Mouse (Mus musculus): ENCODE measurements around the gene Pdzd8.
A peak's percentile ranks its signal among the peaks of the same experiment; 100 is the strongest.

The Pdzd8 gene

DNA sequence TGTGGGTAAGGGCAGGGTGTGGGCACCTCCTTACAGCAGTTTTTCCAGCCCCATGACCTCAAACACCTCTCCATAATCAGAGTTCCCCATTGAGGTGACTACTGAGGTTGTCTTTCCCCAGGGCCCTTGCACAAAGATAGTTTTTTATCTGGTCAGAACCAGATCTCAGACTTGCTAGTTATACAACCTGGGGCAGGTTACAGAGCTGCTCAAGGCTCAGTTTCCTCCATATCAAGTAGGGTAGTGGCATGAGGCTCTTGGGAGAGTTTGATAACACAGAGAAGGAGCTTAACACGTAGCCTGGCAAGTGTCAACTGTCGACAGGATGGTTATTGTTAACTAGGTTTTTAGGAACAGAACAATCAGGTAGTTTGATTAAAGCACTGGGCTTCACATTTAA lies 9.3 kb upstream of the Pdzd8 start:
- DNase-seq (ENCODE audit: low spot score): no peak

GRCm38 (mm10) chr19:59352760-59353159 lies 7.2 kb upstream of the Pdzd8 start:
- DNase-seq (ENCODE audit: low spot score): no peak

- no peak for DNase-seq (ENCODE audit: low spot score)
These were observed 5.7 kb upstream of the Pdzd8 start for GRCm38 (mm10) chr19:59351151-59351889.

DNA sequence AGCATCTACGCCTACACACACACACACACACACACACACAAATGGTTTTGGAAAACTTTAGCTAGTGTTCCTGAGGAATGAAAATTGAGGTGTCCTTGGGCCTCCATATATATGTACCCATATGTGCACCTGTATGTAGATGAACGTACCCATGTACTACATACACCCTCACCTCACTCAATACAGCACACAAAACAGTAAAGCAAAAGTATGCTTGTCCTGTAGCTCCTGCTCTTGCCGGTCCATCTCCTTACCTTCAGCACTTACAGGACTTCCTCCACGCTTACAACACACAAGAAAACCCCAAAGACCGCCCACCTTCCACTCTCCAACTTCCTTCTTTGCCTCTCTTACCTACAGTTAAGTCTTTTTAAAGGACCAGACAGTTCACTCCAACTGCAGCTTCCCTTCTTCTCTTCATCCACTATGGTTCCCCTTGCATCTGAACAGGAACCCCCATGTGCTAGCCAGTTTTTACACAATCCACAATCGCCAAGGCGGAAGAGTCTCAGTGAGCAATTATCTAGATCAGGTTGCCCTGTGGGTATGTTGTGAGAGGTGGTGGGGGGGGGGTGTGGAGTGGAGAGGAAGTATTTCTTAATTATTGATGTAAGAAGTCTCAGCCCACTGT lies 4.8 kb upstream of the Pdzd8 start:
- no peak for DNase-seq (ENCODE audit: low spot score)

GRCm38 (mm10) chr19:59349329-59349960 lies 3.9 kb upstream of the Pdzd8 start:
- no peak for DNase-seq (ENCODE audit: low spot score)

DNA sequence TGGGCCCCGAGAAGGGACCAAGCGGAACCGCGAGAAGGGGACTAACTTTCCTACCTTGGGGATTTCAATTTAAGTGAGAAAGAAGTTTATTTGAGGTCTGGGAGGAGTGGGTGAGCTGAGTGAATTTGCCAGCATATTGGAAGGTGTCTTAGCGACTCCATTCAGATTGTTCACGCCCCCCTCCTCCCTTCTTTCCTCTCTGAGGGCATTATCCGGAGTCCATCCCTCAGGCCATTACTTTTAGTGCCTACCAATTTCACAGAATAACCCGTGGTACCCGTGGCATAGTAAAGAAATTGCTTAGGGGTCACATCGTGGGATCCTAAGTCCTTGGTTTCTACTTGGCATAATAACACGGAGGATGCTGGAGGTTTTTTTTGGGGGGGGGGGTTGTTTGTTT lies 745 bp upstream of the Pdzd8 start:
- no peak for DNase-seq (ENCODE audit: low spot score)

DNA sequence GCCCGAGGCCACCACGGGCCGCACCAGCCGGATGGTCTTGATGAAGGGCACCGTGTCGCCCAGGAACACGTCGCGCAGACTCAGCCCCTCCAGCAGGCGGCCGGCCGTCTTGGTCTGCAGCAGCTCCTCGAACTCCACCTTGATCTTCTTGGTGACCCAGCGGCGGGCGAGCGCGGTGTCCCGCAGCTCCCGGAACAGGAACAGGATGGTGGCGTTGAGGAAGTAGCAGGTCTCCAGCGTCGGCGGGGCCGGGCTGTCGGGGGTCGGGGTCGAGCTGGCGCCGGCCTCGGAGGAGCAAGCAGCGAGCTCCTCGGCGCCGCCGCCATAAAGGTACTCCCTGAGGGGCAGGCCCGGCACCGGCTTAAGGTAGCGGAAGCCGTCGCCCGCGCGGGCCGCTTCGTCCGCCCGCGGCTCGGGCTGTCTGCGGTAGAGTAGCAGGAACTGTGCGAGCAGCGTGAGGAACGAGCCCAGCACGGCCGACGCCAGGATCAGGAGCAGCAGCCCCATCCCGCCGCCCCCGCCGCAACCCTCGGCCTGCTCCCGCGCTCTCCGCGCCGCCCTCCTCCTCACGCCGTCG lies 411 bp downstream of the Pdzd8 start:
- DNase-seq (ENCODE audit: low spot score): no peak

DNA sequence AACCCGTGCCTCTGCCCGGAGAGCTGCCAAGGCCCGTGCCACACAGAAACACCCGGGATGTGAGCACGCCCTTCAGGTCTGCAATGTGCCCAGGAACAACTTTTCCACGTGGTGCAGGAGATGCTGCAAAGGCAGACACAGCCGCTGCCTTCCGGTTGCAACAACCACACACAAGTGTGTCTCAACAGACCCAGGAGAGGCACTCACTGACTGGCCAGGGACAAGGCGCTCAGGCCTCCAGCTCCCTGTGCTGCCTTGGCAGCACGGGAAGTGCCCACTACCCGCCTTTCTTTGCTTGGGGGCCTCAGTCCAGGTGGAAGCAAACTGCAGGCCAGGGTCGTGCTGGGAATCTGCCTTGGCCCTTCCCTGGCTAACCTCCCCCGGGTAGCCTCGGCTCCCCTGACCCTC lies 1.3 kb downstream of the Pdzd8 start:
- DNase-seq (ENCODE audit: low spot score): no peak

DNA sequence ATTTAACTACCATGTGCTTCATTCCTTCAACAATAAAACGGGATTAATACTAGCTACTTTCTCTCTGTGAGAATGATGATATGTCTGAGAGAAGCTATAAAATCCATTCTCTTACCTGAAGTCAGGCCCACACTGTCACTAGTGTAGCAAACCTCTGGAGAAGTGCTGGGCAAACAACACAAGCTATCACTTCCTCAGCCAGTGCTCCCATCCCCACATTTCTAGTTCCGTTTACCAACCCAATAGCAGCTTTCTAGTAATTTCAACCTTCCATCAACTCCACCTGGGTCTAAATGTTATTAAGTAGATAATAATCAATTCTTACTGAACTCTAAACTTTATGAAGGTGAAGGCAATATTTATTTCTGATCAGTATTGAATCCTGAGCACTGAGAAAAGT lies 2.6 kb downstream of the Pdzd8 start:
- DNase-seq (ENCODE audit: low spot score): no peak

- no peak for DNase-seq (ENCODE audit: low spot score)
These were observed 5.7 kb downstream of the Pdzd8 start for GRCm38 (mm10) chr19:59339908-59340307.

- no peak for DNase-seq (ENCODE audit: low spot score)
These were observed 7.5 kb downstream of the Pdzd8 start for GRCm38 (mm10) chr19:59337872-59338681.

- DNase-seq (ENCODE audit: low spot score): no peak
These were observed 8.9 kb downstream of the Pdzd8 start for GRCm38 (mm10) chr19:59336655-59337054.

DNA sequence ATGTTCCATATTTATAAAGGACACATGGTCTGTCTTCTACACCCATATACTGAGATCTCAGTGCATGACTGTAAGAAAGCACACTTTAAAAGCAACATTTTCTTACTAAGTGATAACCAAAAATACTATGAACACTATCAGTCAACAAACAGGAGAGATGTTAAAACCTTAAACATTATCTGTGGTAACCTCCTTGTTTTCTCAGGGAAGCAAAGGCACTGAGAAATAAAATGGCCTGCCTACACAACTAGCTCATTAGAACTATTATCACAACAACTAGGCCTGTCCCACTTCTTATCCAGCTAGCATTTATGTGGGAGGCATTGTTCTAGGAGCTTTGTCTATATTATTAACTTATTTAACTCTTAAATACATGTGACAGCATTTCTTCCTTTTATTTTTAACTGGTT lies 14.8 kb downstream of the Pdzd8 start:
- no peak for DNase-seq (ENCODE audit: low spot score)

DNA sequence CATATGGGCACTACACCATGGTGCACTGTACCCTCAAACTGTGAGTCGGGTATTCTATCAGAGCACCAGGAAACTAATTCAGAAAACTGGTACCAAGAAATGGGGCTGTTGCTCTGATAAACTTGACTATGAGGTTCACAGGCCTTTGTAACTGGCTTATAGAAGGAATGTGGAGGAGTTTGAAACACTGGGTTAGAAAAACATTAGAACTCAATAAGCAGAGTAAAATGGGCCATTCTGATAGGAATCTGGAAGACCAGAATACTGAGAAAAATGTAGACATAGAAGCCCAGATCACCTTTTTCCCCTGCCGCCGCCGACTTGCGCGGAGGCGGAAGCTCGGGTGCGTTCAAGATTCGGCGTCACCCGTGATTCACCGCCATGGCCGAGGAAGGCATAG lies 23.6 kb downstream of the Pdzd8 start, which contains the start of gene Rps12-ps3:
Gene Rps12-ps3 (plus strand): TSS at position 301 of the 400 bp plus-strand sequence.
- no peak for DNase-seq (ENCODE audit: low spot score)

DNA sequence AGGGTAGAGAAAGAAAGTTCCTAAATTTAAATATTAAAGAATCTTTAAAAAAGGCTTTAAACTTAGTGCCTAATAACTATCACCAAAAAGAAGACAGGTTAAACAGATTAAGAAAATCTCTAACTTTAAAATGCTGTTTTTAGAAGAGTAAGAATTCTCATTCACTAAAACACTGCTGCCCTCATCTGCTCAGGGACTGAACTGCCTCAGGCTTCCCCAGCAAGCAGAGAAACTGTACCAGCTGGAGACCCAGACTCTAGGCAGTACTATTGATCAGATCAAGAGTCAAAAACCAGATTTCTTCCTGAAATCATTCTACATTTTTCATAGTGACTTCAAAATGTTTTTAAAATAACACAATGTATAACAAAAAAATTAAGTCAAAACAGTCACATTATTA lies 29.0 kb downstream of the Pdzd8 start:
- DNase-seq (ENCODE audit: low spot score): peak; percentile 27

DNA sequence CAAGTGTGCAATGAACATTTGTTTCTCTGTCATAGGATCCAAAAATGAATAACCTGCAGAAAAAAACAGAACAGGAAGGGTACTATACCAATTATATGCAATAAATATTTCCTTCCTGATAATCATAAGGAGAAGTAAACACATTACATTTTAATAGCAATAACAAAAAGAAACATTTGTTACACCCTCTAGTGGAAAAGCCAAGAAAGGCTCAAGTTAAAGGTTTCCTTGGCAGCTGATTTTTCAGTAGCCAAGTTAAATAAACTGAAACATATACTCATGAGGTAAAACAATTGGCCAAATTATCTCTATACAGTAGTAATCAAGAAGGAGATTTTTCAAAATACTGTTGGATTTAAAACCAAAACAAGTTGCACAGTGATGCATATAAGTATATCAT lies 30.3 kb downstream of the Pdzd8 start:
- DNase-seq (ENCODE audit: low spot score): no peak

DNA sequence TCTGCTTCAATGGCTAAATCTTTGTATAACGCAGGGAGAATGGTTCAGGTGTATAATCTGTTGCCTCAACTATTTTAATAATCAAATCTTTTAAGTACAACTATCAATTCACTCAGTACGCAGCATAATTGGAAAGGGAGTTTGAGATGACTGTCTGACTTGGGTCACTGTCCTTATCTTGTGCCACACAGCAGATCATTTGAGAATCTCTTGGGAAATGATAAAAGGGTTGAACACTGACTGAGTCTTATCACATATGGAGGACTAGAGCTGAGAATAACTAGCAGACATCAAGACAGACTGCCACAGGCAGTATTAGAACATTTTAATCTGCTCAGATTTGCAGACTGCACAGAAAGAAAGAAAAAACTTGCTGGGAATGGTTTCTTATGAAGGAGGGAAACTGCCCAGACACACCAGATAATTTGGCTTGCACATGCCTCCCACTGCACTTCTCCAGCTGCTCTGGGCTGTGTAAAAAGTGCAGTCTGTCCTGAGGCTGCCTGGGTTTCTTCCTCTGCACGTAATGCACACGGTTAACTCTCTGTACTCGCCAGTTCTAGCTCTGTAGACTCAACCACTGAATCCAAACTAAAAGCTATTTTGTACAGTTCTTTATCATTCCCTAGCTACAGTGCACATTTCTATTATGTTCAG lies 53.3 kb downstream of the Pdzd8 start:
- DNase-seq (ENCODE audit: low spot score): no peak

DNA sequence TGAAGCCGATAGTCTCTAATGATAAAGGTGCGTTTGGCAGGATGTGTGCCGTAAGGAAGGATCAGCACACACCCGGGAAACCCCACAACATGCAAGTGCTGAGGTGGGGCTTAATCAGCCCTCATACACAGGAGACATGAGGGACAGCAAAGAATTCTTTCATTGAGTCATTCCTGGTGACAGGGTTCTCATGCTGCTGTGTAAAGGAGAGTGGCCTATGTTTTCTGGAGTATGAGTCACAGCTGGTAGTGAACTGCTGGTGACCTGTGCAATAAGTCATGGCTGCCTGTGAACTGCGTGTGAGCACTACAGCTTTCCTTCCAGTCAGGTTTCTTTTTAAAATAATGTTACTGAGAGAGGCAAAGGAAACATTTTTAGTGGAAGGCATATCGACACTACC lies 55.8 kb downstream of the Pdzd8 start:
- no peak for DNase-seq (ENCODE audit: low spot score)

- DNase-seq (ENCODE audit: low spot score): no peak
These were observed 56.5 kb downstream of the Pdzd8 start for GRCm38 (mm10) chr19:59289042-59289441.

- no peak for DNase-seq (ENCODE audit: low spot score)
These were observed 63.6 kb downstream of the Pdzd8 start for GRCm38 (mm10) chr19:59282001-59282400.

DNA sequence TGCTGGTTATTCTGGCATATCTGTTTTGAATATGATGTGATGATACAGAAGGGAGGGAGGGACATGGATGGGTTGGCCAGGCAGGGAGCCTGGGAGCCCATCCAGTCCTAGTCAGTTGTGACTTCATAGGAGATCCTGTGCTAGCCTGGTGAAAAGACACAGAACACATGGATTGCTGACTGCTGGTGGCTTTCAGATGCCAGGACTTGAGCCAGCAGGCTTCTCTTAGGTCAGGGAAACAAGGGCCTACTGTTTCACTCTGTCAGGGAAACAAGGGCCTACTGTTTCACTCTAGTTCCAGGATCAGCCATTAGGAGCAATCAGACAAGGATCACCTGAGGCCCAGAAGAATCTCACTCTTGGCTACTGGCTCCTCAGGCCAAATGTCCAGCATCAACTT lies 64.7 kb downstream of the Pdzd8 start:
- DNase-seq (ENCODE audit: low spot score): no peak

GRCm38 (mm10) chr19:59276354-59276753 lies 69.2 kb downstream of the Pdzd8 start:
- no peak for DNase-seq (ENCODE audit: low spot score)

Measured in layer of hippocampus, adult 9-10 months (tissue).